Mouse (Mus musculus) lung, embryonic 14.5 days (tissue): Measurements from ENCODE around the gene Pip5k1c. TPM values are rescaled to one million over a fixed set of nuclear protein-coding genes. Genes with fewer than 3 reads are reported as not detected.

Experiments used
- ATAC-seq: fragments of 200-750 bp; cut with Nextera tagmentation; 2 replicates; pipeline ENCODE4 v1.8.0; 2017; ENCODE audit warnings: mild to moderate bottlenecking, moderate TSS enrichment, moderate library complexity; ENCODE audit not compliant: insufficient read depth
- DNase-seq: peaks from one replicate; pipeline ENCODE4 v3.0.0-alpha.2; 2015
- H3K27ac ChIP-seq: fragments of 300-500 bp; sonication (generic); 2 replicates; pipeline ENCODE4 v1.5.1; 2014; ENCODE audit warnings: low read depth, mild to moderate bottlenecking, moderate library complexity
- H3K27me3 ChIP-seq: fragments of 300-500 bp; sonication (generic); 2 replicates; pipeline ENCODE4 v1.6.1; 2014; ENCODE audit warnings: low read length, control low read depth; ENCODE audit not compliant: insufficient read depth
- H3K36me3 ChIP-seq: fragments of 300-500 bp; sonication (generic); 2 replicates; pipeline ENCODE4 v1.6.1; 2014; ENCODE audit warnings: control low read depth; ENCODE audit not compliant: insufficient read depth
- H3K4me1 ChIP-seq: fragments of 300-500 bp; sonication (generic); 2 replicates; pipeline ENCODE4 v1.6.1; 2014; ENCODE audit warnings: antibody characterized with exemption, control low read depth; ENCODE audit not compliant: insufficient read depth
- H3K4me2 ChIP-seq: fragments of 300-500 bp; sonication (generic); 2 replicates; pipeline ENCODE4 v1.6.1; 2014; ENCODE audit warnings: mild to moderate bottlenecking
- H3K4me3 ChIP-seq: fragments of 300-500 bp; sonication (generic); 2 replicates; pipeline ENCODE4 v1.5.1; 2014; ENCODE audit warnings: low read depth, low read length
- H3K9ac ChIP-seq: fragments of 300-500 bp; sonication (generic); 2 replicates; pipeline ENCODE4 v1.6.1; 2014
- H3K9me3 ChIP-seq: fragments of 300-500 bp; sonication (generic); 2 replicates; pipeline ENCODE4 v1.6.1; 2016; ENCODE audit warnings: low read depth, low read length, control low read depth
- CTCF ChIP-seq: IDR thresholded peaks from 2 replicates; pipeline ENCODE4 v1.5.1; 2016; ENCODE audit warnings: antibody characterized with exemption, low read depth
- WGBS: fragments of 180-500 bp; shearing (Covaris S2); extraction: QIAGEN DNeasy Blood & Tissue Kit; methylation state at CpG from one replicate; pipeline ENCODE4 v1.1.7; 2014; 5-methylcytosine and 5-hydroxymethylcytosine counted together
- polyA plus RNA-seq: library from polyadenylated mRNA; unstranded; fragments of >200 nt; fragmentation: Nextera tagmentation; extraction: Ambion mirVana; gene quantifications from 2 replicates; pipeline ENCODE4 v1.2.1, GENCODE M21; 2014

Pip5k1c gene
- polyA plus RNA-seq, 1 experiment from 2014 or later: 58.6 TPM

DNA sequence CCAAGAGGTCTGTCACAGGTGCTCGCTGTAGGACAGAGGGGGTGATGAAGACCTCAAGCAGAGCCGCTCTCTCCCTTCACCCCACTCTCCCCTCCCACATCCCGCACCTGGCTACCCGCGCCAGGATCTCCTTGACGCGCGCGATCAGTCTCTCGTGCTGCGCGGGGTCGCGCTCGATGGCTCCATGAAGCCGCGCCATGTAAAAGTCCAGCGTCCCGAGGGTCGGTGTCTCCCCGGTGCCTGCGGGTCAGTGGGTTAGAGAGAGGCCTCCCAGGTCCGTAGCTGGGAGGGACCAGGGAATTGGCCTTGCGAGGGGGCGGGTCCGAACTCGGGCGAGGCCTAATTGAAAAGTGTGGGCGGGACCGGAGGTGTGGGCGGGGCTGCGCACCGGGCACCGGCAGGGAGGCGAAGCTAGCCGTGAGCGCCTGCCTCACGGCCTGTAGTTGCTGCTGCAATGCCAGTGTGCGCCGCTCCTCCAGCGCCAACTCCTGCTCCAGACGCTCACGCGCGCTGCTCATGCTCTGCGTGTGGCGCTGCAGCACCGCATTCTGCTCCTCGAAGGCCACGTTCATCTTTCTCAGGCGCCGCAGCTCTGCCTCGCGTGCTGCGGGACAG lies 53.8 kb downstream of the Pip5k1c start:
- Histone ChIP-seq H3K27ac (0 out of 2 replicates have a peak overlapping the region, but pooled peaks have one; percentile 18), H3K27me3 (peaks cover 28% of the 10 kb centered on the region), H3K36me3 (peaks cover 24% of the 10 kb centered on the region), H3K4me2 (peak overlapping the region; percentile 61), H3K4me1 (peaks cover 14% of the 10 kb centered on the region), H3K9ac (peak overlapping the region; percentile 23), H3K9me3 (no peaks in the 10 kb centered on the region), H3K4me3 (peak overlapping the region; percentile 22)
- 9% methylated on average over 52 of the region's 55 CpGs for WGBS
- DNase-seq (peak; percentile 84), ATAC-seq (no peak)
- peak; percentile 57 for TF ChIP-seq CTCF

DNA sequence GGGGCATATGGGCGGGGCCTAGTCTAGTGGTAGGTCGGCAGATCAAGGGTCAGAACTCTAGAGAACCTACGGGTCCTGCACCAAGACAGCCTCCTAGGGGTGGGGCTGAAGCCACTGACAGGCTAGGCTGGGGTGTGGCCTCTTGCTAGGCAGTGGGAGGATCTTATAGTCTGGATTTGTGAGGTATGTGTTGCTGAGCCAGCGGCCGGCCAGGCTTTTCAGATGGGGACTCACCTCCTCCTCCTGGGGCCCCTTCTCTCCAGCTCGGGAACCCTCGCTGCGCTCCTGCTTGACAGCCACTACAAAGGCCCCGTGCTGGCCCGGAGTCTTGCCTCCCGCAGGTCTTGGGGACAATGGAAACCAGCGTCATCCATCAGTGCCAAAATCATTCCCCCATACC lies 56.4 kb downstream of the Pip5k1c start:
- Histone ChIP-seq H3K27ac (peak overlapping the region; percentile 81; the same call in 1 of the 2 replicates), H3K9ac (peak overlapping the region; percentile 84; the same call in 1 of the 2 replicates), H3K36me3 (peaks cover 24% of the 10 kb centered on the region), H3K4me3 (peak overlapping the region; percentile 79), H3K4me1 (peaks cover 14% of the 10 kb centered on the region), H3K9me3 (no peaks in the 10 kb centered on the region), H3K4me2 (peak overlapping the region; percentile 95), H3K27me3 (0 out of 2 replicates have a peak, but pooled peaks cover 4% of the 10 kb centered on the region)
- 4% methylated on average over 11 of the region's 12 CpGs for whole genome bisulfite sequencing
- no peak for ATAC-seq
- TF ChIP-seq CTCF: no peak
- peak; percentile 64 for DNase-seq

DNA sequence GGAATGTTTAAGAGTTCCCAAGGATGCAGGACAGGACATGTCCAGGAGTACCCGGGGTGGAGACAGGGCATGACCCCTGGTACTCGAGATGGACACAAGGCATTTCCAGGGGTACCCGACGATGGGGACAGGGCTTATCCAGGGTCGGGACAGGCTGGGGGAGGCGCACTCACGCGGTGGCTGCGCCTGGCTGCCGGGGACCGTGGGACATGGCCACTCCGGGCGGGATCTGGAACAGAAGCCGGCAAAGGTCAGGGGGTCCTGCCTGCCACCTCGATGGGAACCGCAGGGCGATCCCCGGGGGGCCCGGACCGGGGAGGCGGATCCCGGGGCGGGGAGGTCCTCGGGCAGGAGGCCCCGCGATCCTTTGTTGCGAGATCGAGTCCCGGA lies 57.2 kb downstream of the Pip5k1c start:
- Histone ChIP-seq H3K36me3 (peaks cover 24% of the 10 kb centered on the region), H3K4me1 (peaks cover 14% of the 10 kb centered on the region), H3K27ac (peak overlapping the region; percentile 81), H3K27me3 (0 out of 2 replicates have a peak, but pooled peaks cover under 1% of the 10 kb centered on the region), H3K9ac (peak overlapping the region; percentile 84), H3K4me3 (peak overlapping the region; percentile 79), H3K4me2 (peak overlapping the region; percentile 95), H3K9me3 (no peaks in the 10 kb centered on the region)
- peak; percentile 23 for ATAC-seq
- TF ChIP-seq CTCF: no peak
- DNase-seq: no peak
- under 1% methylated on average over 29 of the region's 29 CpGs for WGBS

DNA sequence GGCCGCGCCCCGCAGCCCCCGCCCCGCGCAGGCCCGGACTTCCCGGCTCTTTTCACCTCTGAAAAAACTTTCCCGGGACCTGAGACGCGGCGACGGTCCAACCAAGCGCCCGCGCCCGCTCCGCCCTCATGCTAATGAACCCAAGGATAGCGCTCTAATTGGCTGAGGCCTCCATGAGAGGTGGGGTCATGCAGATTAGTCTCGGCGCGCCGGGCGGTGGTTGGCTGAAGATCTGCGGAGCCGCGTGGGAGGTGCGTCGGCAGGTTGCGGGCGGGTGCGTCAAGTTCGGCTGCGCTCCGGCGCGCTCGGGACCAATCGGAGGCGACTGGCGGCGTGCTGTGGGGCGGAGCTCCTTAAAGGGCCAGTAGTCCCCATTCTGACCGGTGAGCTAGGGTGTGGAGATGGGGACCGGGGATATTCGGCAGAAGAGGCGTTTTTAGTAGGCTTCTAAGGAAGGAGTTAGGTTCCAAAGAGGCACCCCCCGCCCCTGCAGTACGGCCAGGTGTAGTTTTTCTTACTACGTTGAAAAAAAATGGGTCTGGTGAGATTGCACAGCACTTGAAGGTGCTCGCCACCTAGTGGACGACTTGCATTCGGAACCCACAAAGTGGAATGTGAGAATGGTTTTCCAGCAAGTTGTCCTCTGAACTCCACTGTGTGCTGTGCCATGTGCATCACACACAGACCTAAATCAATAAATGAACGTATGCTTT lies 57.7 kb downstream of the Pip5k1c start, which contains the start of gene Hmg20b:
Gene Hmg20b (minus strand): TSS at position 130 of the 713 bp plus-strand sequence.
- Histone ChIP-seq H3K9ac (peak within 1 kb of the TSS; percentile 84), H3K4me2 (peak within 1 kb of the TSS; percentile 95), H3K9me3 (no peaks in the 10 kb centered on the region), H3K4me1 (peaks cover 14% of the 10 kb centered on the region), H3K27ac (peak within 1 kb of the TSS; percentile 81), H3K27me3 (no peaks in the 10 kb centered on the region), H3K36me3 (peaks cover 21% of the 10 kb centered on the region), H3K4me3 (peak within 1 kb of the TSS; percentile 79)
- WGBS: under 1% methylated on average over 54 of the region's 54 CpGs
- ATAC-seq (peak; percentile 94), DNase-seq (peak; percentile 99)
- peak; percentile 93 for TF ChIP-seq CTCF

DNA sequence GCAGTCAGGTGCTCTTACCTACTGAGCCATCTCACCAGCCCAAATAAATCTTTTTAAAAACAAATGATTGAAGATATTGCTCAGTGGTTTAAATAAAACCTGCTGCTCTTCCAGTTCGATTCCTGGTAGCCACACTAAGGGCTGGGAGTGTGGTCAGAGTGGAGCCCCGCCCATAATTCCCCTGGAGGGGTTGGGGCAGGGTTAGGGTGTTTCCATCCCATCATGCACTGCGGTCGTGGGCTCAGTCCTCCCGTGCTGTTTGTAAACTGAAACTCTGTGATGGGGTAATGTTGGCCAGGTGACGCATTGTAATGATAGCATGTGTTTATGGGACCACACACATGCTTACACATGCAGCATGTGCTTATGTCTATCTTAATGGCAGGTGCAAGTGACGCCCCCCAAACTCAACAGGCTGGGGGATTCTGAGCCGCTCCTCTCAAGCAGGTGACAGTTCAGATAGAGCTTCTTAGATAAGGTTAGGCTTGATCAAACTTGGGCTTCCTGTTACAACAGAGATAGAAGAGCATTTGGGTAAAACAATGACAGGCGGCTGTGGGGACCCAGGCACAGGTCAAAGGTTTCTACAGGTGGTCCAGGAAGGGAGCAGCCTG lies 59.0 kb downstream of the Pip5k1c start:
- DNase-seq: no peak
- H3K36me3 ChIP-seq: peaks cover 15% of the 10 kb centered on the region; the same call in 1 of the 2 replicates
- TF ChIP-seq CTCF: no peak
- peaks cover 16% of the 10 kb centered on the region for H3K4me1 ChIP-seq
- no peak overlapping the region for H3K9ac ChIP-seq
- no peak overlapping the region for H3K4me2 ChIP-seq
- 15% methylated on average over 9 of the region's 9 CpGs for WGBS
- H3K27ac ChIP-seq: no peak overlapping the region
- H3K4me3 ChIP-seq: no peak overlapping the region
- no peaks in the 10 kb centered on the region for H3K27me3 ChIP-seq
- H3K9me3 ChIP-seq: no peaks in the 10 kb centered on the region
- ATAC-seq: no peak

DNA sequence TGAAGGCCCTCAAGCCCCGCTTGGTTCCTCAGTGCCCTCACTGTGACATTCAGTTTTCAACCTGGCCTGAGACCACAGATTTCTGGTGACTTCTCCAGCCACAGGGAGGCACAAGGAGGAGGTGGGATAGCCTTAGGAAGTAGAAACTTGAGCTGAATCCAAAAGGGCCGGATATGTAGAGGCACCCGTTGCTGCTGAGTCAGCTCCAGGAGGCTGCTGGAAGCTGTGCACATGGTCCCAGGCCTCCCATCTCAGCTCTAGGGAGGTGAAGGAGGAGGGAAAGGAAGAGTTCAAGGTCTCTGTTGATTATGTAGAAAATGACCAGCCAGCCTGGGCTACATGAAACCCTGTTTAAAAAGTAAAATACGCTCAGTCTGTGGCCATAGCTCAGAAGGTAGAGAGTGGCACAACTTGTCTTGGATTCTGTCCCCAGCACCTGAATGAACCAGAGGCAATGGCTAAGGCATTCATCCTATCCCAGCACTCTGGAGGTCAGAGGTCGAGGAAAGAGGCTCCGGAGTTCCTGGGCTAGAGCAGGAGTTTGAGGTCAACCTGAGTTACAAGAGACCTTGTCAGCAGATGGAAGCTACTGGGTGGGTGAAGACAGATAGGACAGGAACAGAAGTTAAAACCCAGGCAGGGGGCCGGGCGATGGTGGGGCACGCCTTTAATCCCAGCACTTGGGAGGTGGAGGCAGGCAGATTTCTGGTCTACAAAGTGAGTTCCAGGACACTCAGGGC lies 62.1 kb downstream of the Pip5k1c start:
- Histone ChIP-seq H3K27ac (no peak overlapping the region), H3K9ac (no peak overlapping the region), H3K27me3 (no peaks in the 10 kb centered on the region), H3K4me2 (no peak overlapping the region), H3K36me3 (peaks cover 2% of the 10 kb centered on the region; the same call in 1 of the 2 replicates), H3K4me3 (no peak overlapping the region), H3K4me1 (peaks cover 14% of the 10 kb centered on the region; the same call in 1 of the 2 replicates), H3K9me3 (no peaks in the 10 kb centered on the region)
- no peak for ATAC-seq
- TF ChIP-seq CTCF: no peak
- WGBS: 58% methylated on average over 9 of the region's 9 CpGs
- no peak for DNase-seq
